Mouse (Mus musculus) layer of hippocampus, adult 9-11 months (tissue): ENCODE results near the gene Csnk2a1.
"Not testable (repeated sequence)": the region's sequence is repeated elsewhere in the genome, so short reads cannot be mapped to it uniquely, and the experiment has no call there.

ENCODE experiments used
- DNase-seq: peaks from one replicate; pipeline ENCODE4 v3.0.0; 2022

The Csnk2a1 gene

GRCm38 (mm10) chr2:152240580-152240979 is 13.9 kb downstream of the Csnk2a1 start:
- no peak for DNase-seq

- DNase-seq, result no peak
These were observed 20.6 kb downstream of the Csnk2a1 start for GRCm38 (mm10) chr2:152247213-152247612.

- no peak for DNase-seq
These were observed 23.9 kb downstream of the Csnk2a1 start for GRCm38 (mm10) chr2:152250511-152250910.

DNA sequence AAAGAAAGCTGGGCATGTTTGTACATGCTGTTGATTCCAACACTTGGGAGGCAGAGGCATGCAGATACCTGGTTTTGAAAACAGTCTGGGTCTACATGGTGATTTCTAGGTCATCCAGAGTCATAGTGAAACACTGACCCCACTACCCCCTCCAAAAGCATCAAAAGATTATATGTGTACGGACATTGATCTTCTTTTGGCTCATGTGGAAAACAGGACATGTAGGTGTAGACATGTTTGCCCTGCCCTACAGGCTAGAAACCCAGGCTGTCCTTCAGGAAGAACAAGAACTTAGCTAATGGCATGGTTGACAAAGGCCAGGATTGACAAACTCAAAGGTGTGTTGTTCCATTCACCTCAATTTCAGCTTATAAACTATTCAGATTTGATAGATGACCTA is 33.1 kb downstream of the Csnk2a1 start:
- DNase-seq, result no peak

DNA sequence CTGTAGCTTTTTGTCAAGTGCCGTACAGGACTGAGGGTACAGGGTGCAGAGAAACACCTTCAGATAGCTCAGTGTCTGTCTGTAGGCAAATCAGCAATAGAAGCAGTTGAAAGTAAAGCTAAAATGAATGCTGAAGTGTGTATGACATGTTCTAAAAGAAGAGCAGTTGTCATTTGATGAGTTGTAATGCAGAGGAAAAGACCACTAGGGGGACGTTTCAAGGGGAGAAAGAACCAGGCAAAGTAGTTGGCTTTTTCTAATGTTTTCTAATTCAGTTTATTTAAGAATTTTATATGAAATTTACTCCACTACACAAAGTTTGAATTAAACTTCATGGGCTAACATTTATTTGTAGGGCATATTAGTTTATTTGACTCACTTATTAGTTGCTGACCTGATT is 47.0 kb downstream of the Csnk2a1 start:
- no peak for DNase-seq

GRCm38 (mm10) chr2:152281407-152281806 is 54.8 kb downstream of the Csnk2a1 start:
- no peak for DNase-seq

DNA sequence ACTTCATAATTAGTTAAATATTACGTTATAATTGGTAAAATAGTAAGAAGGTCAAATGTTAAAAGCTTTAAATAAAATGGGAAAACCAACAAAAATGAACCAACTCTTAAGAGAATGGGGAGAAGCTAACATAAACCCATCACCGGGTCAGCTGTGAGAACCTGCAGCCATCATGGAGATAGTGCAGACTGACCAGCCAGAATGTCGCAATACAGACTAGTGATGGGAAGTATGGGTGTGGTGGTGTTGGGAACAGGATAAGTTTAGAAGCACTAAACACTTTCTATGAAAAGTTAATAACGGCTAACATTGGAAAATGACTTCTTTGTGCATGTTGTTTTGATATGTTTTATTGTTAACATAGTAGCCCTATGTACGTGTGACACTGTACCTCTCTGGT is 60.9 kb downstream of the Csnk2a1 start:
- DNase-seq, result no peak

DNA sequence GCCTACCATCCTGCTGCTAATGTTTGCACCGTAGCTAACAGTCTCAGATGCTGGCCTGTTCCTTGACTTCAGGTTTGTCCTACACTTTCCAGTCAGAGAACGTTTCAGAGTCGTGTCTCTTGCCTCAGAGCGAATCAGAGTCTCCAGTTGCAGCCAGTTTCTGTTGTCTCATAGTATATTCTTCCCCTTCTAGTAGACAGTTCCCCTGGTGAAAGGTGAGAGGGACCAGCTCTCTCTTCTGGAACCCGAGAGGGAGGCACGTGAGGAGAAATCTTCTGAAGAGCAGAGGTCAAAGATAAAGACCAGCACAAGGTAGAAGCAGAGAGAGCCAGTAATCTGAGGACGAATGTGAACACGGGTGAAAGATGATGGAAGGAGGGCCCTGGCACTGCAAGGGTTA is 61.4 kb downstream of the Csnk2a1 start:
- no peak for DNase-seq

DNA sequence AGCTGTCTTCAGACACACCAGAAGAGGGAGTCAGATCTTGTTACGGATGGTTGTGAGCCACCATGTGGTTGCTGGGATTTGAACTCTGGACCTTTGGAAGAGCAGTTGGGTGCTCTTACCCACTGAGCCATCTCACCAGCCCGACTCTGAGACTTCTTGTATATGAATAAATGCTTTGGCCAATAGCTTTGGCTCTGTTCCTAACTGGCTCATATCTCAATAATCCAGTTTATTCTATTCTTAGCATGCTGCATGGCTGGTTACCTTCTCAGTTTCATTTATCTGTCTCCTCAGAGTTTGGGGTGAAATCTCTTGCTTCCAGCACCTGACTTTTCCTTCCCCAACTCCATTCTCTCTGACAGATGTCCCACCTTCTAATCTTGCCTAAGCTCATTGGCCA is 63.0 kb downstream of the Csnk2a1 start:
- not testable (repeated sequence) for DNase-seq

DNA sequence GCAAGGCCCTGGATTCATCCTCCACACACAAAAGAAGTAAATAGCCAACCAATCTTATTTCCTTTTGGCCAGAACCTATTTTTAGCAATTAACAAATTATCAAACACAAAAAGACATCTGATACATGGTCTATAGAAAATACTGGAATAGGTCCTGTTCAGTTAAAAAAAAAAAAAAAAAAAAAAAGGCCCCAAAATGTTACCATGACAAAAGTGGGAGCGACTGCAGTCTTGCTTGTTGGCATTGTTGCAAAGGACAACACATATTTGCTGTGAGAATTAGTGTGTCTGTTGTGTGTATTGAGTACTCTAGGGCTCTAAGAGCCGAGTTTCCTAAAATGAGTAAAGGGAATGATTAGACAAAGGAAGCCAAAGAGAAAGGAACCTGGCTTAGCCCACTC is 65.8 kb downstream of the Csnk2a1 start:
- no peak for DNase-seq

- no peak for DNase-seq
These were observed 66.6 kb downstream of the Csnk2a1 start for GRCm38 (mm10) chr2:152293179-152293726.

DNA sequence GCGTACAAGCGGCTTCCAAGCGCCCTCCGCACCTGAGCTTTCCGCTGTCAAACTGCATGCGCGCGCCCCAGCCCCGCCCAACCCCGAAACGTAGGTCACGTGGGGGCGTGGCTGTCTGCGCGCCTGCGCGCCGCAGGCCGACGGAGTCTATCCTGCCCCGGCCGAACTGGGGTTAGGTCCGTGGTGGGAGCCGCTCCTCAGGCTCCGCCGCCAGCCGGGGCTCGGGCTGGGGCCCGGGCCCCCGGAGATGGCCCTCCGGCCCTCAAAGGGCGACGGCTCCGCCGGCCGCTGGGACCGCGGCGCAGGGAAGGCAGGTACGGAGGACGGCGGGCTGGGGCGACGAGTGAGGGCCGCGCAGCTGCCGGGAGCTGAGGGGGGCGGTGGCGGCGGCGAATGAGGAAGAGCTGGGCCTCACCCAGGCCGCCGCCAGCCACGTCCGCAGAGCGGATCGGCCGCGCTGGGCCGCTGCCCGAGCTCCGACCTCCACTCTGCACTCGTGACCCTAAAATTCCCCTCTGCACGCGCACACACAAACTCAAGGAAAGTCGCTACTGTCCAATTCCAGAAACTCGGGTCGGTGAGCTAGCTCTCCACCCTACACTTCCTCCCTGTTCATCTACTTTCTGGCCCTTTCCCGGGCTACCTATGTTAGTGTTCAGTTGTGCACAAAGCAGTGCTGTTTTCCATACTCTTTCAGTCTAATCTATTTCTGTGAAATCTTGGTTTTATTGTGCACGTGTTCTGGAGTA is 67.3 kb downstream of the Csnk2a1 start, which contains the start of gene Tbc1d20:
Gene Tbc1d20 (plus strand): TSS at position 102 of the 749 bp plus-strand sequence.
- DNase-seq, result peak; percentile 90

DNA sequence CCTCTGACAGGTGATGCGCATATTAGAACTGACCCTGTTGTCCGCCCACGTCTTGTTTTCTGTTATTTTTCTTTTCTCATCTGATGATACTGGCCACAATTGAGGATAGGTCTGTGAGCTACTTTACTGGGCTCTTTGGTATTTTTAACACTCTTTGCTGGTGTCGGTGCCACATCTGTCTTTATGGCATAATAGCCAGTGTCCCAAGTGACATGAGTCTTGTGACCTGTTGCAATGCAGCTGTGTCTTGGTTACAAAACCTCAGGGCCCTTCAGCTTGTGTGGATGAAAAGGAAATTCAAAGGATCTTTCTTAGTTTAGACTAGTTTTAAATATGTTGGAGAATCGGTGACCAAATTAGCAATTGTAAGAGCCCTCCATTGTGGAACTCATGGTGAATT is 67.9 kb downstream of the Csnk2a1 start:
- DNase-seq, result no peak

- DNase-seq, result no peak
These were observed 76.2 kb downstream of the Csnk2a1 start for GRCm38 (mm10) chr2:152302862-152303261.

- no peak for DNase-seq
These were observed 77.1 kb downstream of the Csnk2a1 start for GRCm38 (mm10) chr2:152303781-152304180.

GRCm38 (mm10) chr2:152305480-152305879 is 78.8 kb downstream of the Csnk2a1 start:
- no peak for DNase-seq

DNA sequence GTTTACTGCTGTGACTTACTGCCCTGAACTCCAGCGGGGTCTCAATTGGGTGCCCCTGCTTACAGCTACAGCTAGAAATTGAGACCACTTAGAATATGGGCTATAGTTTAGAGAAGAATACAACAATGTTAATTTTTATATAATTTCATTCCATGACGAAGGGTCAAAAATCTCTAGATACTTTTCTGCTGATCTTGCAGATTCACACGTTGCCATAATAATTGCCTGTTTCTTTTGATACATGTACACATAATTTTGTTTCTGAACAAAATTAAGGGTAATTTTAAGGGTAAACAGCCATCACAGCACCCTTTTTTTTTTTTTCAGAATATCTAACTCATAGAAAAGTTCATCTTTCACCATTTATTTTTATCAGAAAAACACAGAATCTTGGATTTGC is 80.5 kb downstream of the Csnk2a1 start:
- no peak for DNase-seq

DNA sequence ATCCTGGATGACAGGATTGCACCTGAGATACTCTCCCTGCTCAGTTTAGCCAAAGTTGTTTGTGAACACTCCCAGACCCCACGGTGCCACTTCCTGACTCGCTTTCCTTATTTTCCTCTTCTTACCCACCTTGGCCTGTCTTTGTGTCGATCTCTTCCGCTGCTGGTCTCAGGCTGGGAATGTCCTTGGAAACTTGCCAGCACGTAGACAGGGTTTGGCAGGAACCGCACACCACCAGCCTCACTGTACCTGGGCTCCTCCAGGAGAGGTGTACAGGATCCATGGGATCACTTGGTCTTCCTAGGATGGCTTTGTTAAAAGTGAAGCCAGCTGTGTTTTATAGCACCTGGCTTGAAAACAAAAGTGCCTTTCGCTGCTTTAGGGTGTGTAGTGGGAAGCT is 86.4 kb downstream of the Csnk2a1 start:
- no peak for DNase-seq

GRCm38 (mm10) chr2:152313926-152314325 is 87.3 kb downstream of the Csnk2a1 start:
- no peak for DNase-seq

GRCm38 (mm10) chr2:152317054-152317453 is 90.4 kb downstream of the Csnk2a1 start:
- DNase-seq, result no peak

DNA sequence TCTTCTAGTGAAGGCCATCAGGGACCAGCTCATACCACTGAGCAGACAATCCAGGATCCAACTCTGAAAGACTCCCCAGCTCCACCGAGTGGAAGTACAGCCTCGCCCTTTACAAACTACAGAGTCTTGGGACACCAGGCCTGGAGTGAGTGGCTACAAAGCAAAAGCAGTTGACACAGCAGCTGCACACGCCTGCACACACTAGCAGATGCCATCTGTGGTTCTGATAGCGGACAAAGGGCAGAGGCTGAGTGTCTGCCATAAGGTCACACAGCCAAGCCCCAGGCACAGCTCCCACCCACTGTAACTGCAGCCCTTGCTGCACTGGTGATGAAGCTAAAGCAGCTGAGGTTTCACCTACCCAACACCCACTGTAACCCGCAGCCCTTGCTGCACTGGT is 94.9 kb downstream of the Csnk2a1 start:
- DNase-seq, result no peak

DNA sequence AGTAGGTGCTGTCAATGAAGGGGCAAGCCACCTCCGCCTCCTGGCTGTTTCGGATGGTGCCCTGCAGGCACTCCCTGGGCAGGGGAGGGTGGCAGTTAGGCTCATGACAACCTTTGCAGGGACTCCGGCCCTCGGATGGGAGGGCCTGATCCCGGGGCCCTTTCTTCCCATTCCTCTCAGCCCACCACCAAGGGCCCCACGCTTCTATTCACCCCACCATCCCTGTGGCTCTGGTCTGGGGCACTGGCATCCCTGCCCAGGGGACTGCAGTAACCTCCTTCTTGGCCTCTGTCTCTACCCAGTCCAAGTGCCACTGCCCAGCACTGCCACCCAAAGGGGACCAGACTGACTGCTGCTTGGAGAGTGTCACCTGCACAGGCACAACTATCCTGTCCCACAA is 95.6 kb downstream of the Csnk2a1 start:
- no peak for DNase-seq

DNA sequence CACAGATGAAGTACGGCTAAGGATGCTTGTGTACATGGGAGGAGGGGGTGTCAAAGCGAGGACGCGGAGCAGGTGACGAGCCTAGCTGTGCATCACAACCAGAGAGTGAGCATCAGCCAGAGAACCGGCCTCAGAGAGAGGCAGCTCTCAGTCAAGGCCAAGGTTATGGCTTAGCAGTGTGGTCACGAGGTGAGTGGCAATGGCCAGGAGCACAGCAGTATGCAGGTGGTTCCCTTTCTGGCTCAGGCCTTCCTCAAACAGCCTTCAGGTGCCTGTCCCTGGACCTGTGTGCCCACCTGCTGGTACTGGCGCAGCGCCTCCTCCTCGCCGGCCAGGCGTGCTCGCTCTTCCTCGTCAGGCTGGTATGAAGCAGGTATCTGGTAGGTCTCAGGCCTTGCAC is 97.3 kb downstream of the Csnk2a1 start:
- DNase-seq, result no peak

DNA sequence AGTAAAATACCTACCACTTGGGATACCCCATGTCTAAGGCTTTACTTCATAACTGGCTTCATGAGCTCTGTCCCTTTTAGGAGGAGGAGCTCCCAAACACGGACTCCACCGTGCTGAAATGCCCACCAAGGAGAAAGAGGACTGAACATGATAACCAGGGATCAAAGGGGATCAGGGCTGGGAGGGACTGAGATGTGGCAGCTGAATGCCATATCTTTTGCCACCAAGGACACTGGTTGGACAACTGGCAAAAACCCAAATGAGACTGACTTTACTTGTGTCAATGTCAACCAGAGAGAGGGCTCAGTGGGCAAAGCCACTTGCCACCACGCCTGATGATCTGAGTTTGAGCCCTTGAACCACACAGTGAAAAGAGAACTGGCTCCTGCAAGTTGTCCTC is 98.2 kb downstream of the Csnk2a1 start:
- no peak for DNase-seq

DNA sequence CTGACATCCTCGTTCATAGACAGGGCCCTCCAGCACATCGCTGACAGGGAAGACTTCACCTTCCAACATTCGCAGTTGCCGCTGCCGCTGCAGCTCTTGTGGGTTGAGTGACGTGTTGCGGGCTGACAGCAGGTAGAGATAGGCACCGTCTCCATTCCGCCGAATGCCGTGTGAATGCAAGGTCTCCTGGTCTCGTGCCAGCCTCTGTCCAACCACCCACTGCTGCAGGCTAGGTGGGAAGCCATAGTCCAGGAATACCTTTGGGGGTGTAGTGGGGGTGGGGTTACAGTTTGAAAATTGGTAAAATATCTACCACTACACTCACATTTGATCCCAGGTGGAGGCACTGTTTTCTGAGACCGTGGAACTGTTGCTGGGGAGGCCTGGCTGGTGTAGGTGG is 99.5 kb downstream of the Csnk2a1 start:
- no peak for DNase-seq
